Mouse (Mus musculus) common myeloid progenitor, adult 5-6 weeks (primary cell): Measurements from ENCODE around the gene Tmem171. TPM values are rescaled to one million over a fixed set of nuclear protein-coding genes. Genes with fewer than 3 reads are reported as not detected.

Source experiments
- ATAC-seq: replicated peaks from 2 replicates; pipeline ENCODE4 v1.8.0; 2016; ENCODE audit warnings: low read depth, mild to moderate bottlenecking, moderate TSS enrichment, inconsistent platforms; ENCODE audit not compliant: poor library complexity, severe bottlenecking
- total RNA-seq: library from RNA; stranded (forward); fragments of 200-1000, 187-1606 nt; gene quantifications from 2 replicates; pipeline ENCODE4 v1.2.3, GENCODE M21; 2017

The Tmem171 gene
- total RNA-seq, 1 experiment from 2014 or later = 0.27 TPM

DNA sequence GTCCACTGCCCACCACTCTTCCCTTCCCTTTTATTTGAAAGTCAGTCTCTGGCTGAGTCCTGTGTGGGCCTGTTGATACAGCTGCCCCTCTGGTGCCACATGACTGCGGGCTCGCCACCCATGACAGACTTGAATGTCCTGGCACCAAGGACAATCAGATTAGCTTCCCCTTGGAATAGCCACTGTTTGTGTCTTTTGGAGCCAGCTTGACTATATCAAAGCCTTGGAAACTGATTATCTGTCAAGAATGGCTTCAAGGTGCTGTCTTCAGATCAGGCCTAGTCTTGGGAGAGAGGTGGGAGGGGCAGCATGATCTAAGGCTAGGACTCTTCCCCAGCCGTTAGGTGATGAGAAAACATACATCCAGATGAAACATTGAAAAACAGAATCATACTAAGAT is 2.1 kb upstream of the Tmem171 start:
- no peak for ATAC-seq

DNA sequence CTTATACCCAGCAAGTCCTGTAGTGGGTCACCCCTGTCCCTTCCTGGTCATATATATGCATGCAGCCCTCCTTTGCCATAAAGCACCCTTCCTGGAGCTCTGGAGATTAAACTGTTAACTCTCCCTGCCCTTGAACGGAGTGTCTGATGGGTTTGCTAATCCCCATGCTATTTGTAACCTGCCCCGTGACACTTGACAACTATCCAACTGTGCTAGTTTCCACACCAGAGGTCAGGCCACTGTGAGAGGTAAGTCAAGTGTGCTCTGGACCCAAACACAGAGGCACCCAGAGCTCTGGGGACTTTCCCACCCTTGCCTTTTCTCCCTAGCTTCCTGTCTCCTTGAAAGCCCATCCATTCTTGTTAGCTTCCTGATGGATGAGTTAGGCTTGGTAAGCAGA is 912 bp upstream of the Tmem171 start:
- ATAC-seq = no peak

DNA sequence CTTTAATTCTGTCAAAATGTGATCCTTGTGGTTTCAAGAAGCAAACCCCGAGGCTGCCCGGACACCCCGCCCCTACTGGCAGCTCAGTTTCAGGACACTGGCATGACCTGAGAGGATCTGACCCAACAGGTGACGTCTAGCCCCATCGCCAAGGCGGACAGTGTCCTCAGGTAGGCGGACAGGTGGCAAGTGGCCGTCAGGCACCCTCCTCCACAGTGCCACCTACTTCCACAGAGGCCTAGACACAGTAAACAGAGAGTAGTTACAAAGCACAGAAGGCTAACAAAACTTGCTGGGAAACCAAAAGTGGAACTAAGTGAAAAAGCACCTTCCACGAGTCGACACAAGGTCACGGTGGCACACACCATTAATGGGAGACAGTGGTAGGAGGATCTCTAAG is 1.3 kb downstream of the Tmem171 start:
- ATAC-seq = 0 out of 2 replicates have a peak, but pooled peaks have one; percentile 15

DNA sequence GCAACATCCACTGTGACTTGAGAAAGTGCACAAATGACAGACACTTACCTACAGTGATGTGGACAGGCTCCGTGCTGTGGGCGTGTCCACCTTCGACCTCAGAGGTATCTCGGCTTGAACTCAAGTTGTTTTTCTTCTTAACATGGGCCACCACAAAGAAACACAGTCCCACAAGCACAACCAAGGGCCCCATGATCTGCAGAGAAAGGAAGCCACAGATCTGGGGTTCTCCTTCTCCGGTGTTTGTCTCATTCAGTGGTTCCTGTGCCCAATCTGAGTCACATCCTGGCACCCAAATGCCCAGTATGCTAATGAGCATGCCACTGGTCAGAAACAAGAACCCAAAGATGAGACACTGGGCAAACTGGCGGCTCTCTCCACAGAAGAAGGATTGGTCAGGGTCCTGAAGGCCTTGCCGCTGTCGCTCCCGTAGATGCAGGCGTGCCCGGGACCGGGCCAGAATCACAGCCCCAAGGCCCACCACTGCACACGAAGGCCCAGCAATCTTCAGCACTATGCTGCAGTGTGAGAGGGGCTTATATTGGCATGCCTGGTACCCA is 2.6 kb downstream of the Tmem171 start:
- ATAC-seq = 0 out of 2 replicates have a peak, but pooled peaks have one; percentile 15

DNA sequence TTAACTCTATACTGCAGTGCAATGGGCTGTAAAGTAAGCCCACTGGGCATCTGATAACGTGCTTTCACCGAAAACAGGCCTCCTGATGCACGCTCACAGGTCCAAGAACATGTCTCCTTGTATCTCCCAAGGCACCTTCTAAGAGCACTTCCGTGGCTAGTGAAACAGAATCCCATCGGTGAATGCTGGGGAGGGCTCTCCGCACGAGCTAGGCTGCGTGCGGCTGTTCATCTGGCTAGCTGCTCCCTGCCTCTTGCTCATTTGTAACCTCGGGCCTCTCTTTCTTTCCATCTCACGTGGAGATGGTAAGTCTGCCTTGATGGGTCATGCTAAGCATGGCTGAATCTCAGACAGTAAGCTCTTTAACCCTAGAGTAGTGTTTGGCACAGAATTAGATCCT is 3.7 kb downstream of the Tmem171 start:
- no peak for ATAC-seq

DNA sequence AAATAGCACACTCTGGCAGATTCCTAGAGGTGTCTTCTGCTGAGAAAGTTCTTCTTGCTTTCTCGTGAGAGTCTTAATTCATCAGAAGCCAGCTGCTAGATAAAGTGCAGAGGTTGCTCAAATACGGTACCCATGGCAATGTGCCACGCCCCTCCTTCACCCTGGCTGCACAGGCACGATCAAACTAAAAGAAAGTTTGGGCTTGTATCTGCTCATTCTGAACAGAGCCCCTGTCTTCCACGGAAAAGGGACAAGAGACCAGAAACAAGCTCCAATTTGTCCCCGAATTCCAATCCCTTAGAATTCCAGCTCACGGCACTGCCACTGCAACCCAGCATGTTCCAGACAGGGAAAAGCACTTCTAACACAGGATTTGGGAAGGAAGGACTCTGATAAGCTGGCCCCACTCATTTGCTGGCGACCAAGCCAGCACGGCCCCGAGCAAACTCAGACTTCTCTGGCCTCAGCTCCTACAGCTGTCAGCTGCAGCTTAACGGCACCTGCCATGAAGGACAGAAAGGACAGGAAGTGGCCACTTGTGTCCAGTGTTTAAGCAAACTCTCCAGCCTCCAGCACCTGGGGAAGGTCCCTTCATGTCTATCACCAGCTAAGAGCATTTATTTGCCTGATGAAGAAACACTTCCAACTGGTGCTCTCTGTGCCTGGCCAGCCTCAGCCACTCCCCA is 4.9 kb downstream of the Tmem171 start:
- no peak for ATAC-seq

DNA sequence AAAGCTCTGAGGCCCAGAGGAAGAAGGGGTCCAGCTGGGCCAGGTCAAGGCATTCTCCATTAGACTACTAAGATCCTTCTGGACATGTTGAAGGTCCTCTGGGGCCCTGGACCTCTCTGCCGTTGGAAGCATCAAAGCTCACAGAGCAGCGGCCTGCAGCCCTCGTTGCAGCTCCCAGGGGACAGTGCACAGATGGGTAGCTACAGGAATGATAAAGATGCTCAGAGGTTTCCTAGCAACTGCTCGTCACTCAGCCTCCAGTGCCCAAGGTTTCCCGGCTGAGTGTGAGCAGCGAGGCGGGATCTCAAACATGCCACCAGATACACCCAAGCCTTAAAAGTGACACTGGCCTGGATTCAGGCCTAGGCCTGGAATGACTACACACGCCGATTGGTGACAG is 6.7 kb downstream of the Tmem171 start:
- ATAC-seq = no peak

DNA sequence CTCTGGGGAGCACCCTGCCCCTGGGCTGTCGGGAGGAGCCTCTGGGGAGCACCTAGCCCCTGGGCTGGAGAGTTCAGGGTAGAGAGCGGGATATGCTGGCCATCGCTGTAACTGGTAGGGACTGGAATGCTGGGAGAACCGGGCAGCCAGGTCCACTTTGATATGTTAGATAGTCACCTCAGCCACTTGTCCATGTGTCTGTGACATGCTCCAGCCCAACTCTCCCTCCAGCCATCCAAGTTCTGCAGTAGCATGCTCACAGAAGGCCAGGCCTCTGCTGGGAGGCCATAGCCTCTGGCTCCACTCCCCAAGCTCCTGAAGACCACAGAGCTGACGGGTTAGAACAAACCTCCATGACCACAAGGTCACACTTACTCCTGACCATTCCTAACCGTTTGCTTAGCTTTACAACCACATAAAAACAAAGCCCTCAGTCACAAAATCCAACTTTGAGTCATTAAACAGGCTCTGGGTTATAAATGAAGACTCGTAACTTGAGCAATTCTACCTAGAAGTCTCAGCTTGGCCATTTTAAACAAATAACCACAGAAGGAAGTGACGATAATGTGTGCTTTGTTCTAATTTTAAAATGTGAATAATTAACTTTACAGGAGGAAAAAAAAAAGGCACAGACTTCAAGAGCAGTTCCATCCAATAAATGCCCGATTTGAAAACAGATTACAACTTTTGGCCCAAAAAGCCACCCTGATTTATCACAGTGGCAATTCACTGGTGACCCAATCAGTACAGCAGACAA is 10.3 kb downstream of the Tmem171 start:
- ATAC-seq = no peak

DNA sequence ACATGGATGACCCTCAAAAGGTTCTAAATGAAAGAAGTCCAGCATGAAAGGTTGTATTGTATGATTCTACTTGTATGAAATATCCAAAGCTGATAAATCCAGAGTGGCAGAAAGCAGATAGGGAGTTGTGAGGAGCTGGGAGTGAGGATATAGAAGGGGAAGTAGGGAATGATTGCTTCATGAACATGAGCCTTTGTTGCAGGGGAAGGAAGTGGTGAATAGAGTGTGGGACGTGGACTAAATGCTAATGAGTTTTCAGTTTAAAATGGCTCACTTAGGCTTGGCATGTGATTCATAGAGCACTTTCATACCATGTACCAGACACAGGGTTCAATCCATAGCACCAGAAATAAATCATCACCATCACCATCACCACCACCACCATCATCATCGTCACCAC is 11.2 kb downstream of the Tmem171 start:
- ATAC-seq = no peak

DNA sequence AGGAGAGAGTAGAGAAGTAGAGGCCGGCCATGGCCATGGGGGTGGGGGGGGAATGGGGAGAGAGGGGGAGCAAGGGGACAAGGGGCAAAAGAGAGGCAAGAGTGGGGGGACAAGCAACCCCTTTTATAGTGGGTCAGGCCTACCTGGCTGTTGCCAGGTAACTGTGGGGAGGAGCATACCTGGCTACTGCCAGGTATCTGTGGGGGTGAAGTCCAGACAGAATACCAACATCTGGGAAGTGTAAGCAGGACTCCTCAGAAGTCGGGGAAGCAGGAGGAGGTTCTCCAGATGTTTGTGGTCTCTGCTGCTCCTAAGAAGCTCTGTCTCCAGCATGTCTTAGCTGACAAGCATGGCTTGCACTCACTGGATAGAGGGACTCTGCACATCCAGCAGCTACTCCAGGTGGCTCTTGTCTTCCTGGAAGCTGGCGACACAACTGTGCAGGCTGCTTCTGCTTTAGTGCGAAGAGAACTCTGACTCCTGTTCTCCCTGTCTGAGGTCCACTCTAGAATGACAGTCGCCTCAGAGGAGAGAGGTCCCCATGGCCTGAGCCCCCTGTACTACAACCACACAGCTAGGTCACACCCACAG is 14.1 kb downstream of the Tmem171 start:
- no peak for ATAC-seq

DNA sequence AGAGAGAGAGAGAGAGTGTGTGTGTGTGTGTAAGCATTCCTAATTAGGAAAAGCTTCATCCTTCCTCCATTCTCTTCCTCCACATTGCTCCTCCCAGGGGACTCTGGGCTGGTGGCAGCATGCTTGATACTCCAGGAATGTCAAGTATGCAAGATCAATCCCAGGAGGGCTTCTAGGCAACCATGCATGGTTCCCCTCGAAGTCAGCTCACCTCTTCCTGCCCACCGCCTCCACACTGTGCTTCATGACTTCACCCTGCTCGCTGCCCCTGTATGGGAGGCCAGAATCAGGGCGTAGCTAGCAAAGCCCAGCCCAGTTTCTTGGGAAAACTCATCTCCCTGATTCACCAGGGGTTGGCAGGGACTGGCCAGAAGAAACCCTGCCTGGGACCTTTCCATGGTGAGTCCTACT is 15.0 kb downstream of the Tmem171 start:
- no peak for ATAC-seq

DNA sequence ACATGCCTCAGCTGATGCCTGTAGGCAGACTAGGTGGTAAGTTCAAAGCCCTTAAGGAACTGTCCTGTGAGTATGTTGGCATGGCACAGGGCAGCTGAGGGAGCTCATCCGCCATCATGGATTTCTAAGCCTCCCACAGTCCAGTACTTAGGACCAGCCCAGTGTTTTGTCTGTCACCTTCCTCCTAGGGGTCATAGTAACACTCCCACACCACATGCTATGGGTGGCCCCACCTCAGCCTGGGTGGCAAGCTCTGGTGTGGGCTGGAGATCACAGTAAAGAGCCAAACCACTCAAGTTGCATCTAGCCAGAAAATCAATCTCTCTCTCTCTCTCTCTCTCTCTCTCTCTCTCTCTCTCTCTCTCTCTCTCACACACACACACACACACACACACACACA is 15.4 kb downstream of the Tmem171 start:
- no peak for ATAC-seq

DNA sequence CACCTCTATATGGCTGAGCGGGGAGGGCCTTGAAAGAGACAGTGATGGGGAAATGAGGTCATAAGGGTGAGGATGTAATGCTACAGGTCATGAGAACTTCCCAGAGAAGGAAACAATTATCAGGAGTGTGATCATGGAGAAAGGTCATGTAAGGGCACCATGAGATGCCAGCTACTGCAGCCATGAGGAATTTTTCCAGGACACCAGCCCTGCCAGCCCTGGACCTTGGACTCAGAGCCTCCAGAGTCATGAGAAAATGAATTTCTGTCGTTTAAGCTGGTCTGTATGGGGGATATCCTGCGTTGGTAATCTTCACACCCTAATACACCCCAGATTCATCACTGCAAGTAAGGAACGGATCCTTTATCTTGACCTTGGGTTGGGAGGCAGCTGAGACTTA is 20.7 kb downstream of the Tmem171 start:
- no peak for ATAC-seq

DNA sequence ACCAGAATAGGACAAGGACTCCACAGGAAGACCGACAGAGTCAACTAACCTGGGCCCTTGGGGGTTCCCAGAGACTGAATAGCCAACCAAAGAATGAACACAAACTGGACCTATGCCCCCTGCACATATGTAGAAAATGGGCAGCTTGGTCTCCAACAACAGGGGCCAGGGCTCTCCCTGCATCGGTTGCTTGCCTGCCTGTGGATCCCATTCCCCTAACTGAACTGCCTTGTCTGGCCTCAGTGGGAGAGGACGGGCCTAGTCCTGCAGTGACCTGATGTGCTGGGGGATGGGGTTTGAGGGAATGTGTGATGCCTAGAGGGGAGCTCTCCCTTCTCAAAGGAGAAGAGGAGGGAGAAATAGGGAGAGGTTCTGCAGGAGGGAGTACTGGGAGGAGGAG is 25.3 kb downstream of the Tmem171 start:
- no peak for ATAC-seq

DNA sequence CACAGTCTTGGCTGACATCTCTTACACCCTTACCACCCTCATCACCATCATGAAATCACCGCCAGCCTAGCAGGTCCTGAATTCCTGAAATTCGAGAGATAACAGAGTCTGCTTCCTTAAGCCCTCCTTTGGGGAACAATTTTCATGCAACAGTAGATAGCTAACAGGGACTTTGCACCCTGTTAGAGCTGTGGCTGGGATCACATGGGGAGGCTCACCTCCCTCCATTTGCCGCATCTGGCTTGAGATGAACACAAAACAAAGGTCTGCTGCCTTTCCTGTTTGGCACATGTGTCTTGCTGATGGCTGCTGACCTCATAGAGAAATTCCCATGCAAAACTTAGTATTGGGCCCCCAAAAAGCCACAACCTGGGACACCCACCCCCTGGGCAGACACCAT is 27.3 kb downstream of the Tmem171 start:
- ATAC-seq = no peak

DNA sequence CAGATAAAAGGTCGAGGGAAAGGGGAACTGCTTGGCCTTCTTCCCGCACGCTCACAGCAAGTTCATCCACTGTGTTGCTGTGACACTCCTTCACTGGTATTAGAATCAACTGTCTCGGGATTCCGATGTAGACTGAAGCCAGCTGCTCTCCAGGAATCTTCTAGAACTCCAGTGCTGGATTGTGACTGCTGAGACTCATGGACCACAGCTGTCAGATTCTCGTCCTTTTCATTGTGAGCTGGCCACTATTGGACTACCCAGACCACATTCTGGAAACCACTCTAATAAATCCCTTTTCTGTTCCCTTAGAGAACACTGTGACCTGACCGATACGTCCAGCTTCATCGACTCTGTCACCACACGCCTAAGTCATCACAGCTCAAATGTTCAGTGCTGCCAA is 29.4 kb downstream of the Tmem171 start:
- ATAC-seq = no peak

DNA sequence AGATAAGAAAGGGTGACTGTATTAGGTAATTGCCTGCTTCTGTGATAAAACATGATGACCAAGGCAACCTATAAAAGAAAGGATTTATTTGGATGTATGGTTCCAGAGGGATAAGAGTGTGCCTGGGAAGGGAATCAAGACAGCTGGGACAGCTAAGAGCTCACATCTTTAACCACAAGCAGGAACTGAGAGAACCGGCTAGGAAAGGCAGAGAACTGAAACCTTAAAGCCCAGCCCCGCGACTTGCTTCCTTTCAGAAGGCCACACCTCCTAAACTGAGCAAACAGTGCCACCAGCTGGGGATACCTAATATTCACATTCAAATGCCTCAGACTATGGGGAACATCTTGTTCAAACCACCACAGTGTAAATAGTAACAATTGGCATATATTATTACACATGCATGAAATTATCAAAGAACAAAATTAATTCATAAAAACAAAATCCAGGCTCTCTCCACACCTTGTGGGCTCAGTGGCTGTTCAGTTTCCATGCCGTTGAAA is 32.4 kb downstream of the Tmem171 start:
- ATAC-seq = no peak

DNA sequence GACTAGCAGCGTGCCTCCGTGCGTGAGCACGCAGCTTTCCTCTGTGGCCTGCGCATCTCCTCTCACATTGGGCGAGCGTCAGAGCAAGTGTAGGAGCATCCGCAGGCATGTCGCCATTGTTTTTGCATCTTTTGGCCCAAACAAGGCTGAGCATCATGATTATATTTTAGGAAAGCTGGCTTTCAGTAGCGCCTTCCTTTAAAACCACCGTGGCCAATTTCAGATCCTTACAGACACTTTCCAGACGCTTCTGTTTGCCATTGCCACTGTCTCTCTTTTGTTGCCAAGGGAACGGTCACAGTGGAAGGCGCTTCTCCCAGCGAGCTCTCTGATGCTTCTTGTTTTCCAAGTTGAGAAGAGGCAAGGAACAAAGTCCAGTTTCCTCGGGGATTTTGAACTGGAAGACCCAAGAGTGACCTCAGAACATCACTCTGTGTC is 38.6 kb downstream of the Tmem171 start:
- no peak for ATAC-seq

DNA sequence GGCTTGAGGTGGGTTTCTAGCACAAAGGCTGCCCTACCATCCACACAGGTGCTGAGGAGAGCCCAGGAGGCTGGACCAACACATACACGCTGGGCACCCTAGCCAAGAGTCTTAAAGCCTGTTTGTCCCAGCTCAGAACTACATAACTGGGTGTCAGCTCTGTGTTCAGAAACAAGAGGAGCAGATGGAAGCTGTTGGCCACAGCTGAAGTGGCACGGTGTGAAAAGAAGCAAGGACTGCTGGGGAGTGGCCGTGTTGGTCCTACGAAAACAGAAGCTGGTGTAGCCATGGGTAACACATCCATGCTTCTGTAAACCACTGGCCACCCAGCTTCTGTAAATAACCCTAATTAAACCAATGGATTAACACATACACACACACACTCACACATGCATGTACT is 39.3 kb downstream of the Tmem171 start:
- no peak for ATAC-seq

DNA sequence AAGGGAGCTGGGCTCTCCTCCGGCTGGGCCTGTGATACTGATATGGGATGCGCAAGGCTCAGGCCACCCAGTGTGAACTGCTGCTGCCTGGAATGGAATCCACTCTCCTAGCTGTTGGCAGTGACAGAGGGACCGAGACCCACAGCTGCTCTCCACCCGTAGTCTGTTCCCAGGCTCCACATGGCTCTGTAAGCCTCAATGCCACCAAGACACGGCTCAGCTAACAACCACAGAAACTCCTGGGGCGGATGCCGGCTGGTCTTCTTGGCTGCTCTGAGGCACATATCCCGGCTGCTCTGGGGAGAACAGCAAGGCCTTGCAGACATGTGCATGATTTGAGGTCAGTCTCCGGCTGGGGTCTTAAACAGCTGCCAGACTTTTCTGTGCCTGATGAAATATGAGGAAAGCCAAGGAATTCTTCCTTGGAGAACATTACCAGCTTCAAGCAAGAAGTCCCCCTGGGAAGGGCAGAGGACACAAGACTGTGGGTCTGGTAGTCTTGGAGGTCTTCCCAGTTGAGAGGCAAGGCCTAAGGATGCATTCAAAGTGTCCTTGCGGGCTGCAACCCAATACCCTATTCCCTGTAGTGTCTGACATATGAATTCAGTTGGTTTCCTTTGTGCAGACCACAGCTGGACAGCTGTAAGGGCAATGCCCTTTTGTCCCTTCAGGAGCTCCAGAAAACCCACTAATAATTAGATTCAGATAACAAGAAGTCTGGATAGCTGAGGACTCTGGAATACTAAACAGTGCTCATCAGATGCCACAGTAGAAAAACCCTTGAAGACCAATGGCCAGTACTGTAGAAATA is 40.3 kb downstream of the Tmem171 start:
- no peak for ATAC-seq
